Mouse (Mus musculus) heart, adult 8-10 months (tissue): Measurements from ENCODE around the gene Cdhr4. TPM values are rescaled to one million over a fixed set of nuclear protein-coding genes. Genes with fewer than 3 reads are reported as not detected.

ENCODE experiments used
- DNase-seq: peaks from one replicate; pipeline ENCODE4 v3.0.0; 2022; ENCODE audit warnings: low spot score
- total RNA-seq, 4 experiments: library from RNA; stranded (reverse); gene quantifications; 2 replicates each; pipeline ENCODE4 v1.2.4; 2022

The Cdhr4 gene
- total RNA-seq, result under 1 TPM in 3 of 4 experiments, not detected in 1; 0.17 to 0.41 (median 0.19) TPM

- DNase-seq, result no peak
Measured at GRCm38 (mm10) chr9:107992197-107992596, at the start of gene Cdhr4. Gene Cdhr4, plus strand, starts transcription at chr9:107992497.

- no peak for DNase-seq
Measured at GRCm38 (mm10) chr9:107947241-107948194, 44.8 kb upstream of the Cdhr4 start.

GRCm38 (mm10) chr9:107949184-107949921 lies 42.9 kb upstream of the Cdhr4 start:
- DNase-seq, result no peak

GRCm38 (mm10) chr9:107949922-107950235 lies 42.4 kb upstream of the Cdhr4 start, which contains the start of gene Traip:
Gene Traip, plus strand, starts transcription at chr9:107950136.
- no peak for DNase-seq

- peak; percentile 93 for DNase-seq
Measured at GRCm38 (mm10) chr9:107950460-107951355, 41.6 kb upstream of the Cdhr4 start.

- no peak for DNase-seq
Measured at GRCm38 (mm10) chr9:107955613-107956289, 36.5 kb upstream of the Cdhr4 start.

- DNase-seq, result no peak
Measured at GRCm38 (mm10) chr9:107957141-107957540, 35.2 kb upstream of the Cdhr4 start.

GRCm38 (mm10) chr9:107959896-107960295 lies 32.4 kb upstream of the Cdhr4 start:
- no peak for DNase-seq

GRCm38 (mm10) chr9:107960928-107961327 lies 31.4 kb upstream of the Cdhr4 start:
- no peak for DNase-seq

GRCm38 (mm10) chr9:107961351-107961762 lies 30.9 kb upstream of the Cdhr4 start:
- DNase-seq, result no peak

- DNase-seq, result no peak
Measured at GRCm38 (mm10) chr9:107961881-107962280, 30.4 kb upstream of the Cdhr4 start.

GRCm38 (mm10) chr9:107962916-107963315 lies 29.4 kb upstream of the Cdhr4 start:
- DNase-seq, result no peak

GRCm38 (mm10) chr9:107963700-107964099 lies 28.6 kb upstream of the Cdhr4 start:
- peak; percentile 74 for DNase-seq

- no peak for DNase-seq
Measured at GRCm38 (mm10) chr9:107964681-107965080, 27.6 kb upstream of the Cdhr4 start.

- DNase-seq, result no peak
Measured at GRCm38 (mm10) chr9:107966676-107967075, 25.6 kb upstream of the Cdhr4 start.

- DNase-seq, result no peak
Measured at GRCm38 (mm10) chr9:107967437-107967836, 24.9 kb upstream of the Cdhr4 start.

- no peak for DNase-seq
Measured at GRCm38 (mm10) chr9:107968531-107968930, 23.8 kb upstream of the Cdhr4 start.

GRCm38 (mm10) chr9:107970311-107970710 lies 22.0 kb upstream of the Cdhr4 start:
- no peak for DNase-seq

GRCm38 (mm10) chr9:107971690-107972541 lies 20.4 kb upstream of the Cdhr4 start:
- DNase-seq, result peak; percentile 58
